Mouse (Mus musculus) liver, adult 2 months (tissue): ENCODE results near the gene Acoxl. TPM values are rescaled to one million over a fixed set of nuclear protein-coding genes. Genes with fewer than 3 reads are reported as not detected.
A peak's percentile ranks its signal among the peaks of the same experiment; 100 is the strongest.

ENCODE experiments used
- DNase-seq: peaks from one replicate; pipeline ENCODE4 v3.0.0-alpha.2; 2011; ENCODE audit warnings: low read depth, low spot score; ENCODE audit errors: extremely low read depth
- H3K27ac ChIP-seq: fragments of 200-500 bp; replicated peaks from 2 replicates; pipeline ENCODE4 v1.5.1; 2012; ENCODE audit warnings: low read depth, mild to moderate bottlenecking, control low read depth, inconsistent platforms, low read length; ENCODE audit not compliant: insufficient read depth
- H3K27me3 ChIP-seq: fragments of 200-500 bp; 2 replicates; pipeline ENCODE4 v1.6.1; 2012; ENCODE audit warnings: mild to moderate bottlenecking, moderate library complexity, low read length, inconsistent platforms; ENCODE audit not compliant: control insufficient read depth, insufficient read depth
- H3K36me3 ChIP-seq: fragments of 200-500 bp; 2 replicates; pipeline ENCODE4 v1.6.1; 2012; ENCODE audit warnings: low read length, inconsistent platforms; ENCODE audit not compliant: control insufficient read depth, insufficient read depth
- H3K4me1 ChIP-seq: fragments of 200-500 bp; 2 replicates; pipeline ENCODE4 v1.6.1; 2011; ENCODE audit warnings: low read length; ENCODE audit not compliant: control insufficient read depth, insufficient read depth
- H3K4me3 ChIP-seq: fragments of 200-500 bp; 2 replicates; pipeline ENCODE4 v1.5.1; 2011; ENCODE audit warnings: low read depth, mild to moderate bottlenecking, control low read depth, low read length, moderate library complexity; ENCODE audit not compliant: insufficient read depth
- H3K79me2 ChIP-seq: fragments of 200-500 bp; 2 replicates; pipeline ENCODE4 v1.6.1; 2012; ENCODE audit warnings: inconsistent platforms, mild to moderate bottlenecking, low read length, moderate library complexity; ENCODE audit not compliant: control insufficient read depth, insufficient read depth
- H3K9ac ChIP-seq: fragments of 200-500 bp; 2 replicates; pipeline ENCODE4 v1.6.1; 2012; ENCODE audit warnings: low read depth, mild to moderate bottlenecking, control low read depth, inconsistent platforms, low read length
- CTCF ChIP-seq: fragments of 200-500 bp; IDR thresholded peaks from 2 replicates; pipeline ENCODE4 v1.5.1; 2011; ENCODE audit warnings: low read depth, low read length, control low read depth
- POLR2A ChIP-seq: fragments of 200-500 bp; IDR thresholded peaks from 2 replicates; pipeline ENCODE4 v1.6.1; 2011; ENCODE audit warnings: low read length, control low read depth; ENCODE audit not compliant: insufficient read depth; ENCODE audit errors: extremely low read depth
- WGBS: fragments of 180-500 bp; shearing (Covaris S2); methylation state at CpG from one replicate; pipeline ENCODE4 v1.1.7; 2018; 5-methylcytosine and 5-hydroxymethylcytosine counted together
- polyA plus RNA-seq: library from polyadenylated mRNA; depleted of rRNA; stranded (reverse); fragments of >200 nt; gene quantifications from 2 replicates; pipeline ENCODE4 v1.2.3, GENCODE M21; 2012
- total RNA-seq: library from RNA; depleted of rRNA; stranded (reverse); fragments of >200 nt; gene quantifications from 2 replicates; pipeline ENCODE4 v1.2.3, GENCODE M21; 2014

Gene Acoxl
- total and polyA plus RNA-seq, 2 experiments: not detected

- H3K36me3 ChIP-seq: no peaks in the 10 kb centered on the region
- TF ChIP-seq CTCF (no peak), POLR2A (no peak)
- no peak overlapping the region for H3K4me3 ChIP-seq
- H3K79me2 ChIP-seq: no peaks in the 10 kb centered on the region
- no peaks in the 10 kb centered on the region for H3K4me1 ChIP-seq
- WGBS: 26% methylated on average over 4 of the region's 4 CpGs
- no peak overlapping the region for H3K9ac ChIP-seq
- H3K27ac ChIP-seq: no peak overlapping the region
- no peaks in the 10 kb centered on the region for H3K27me3 ChIP-seq
- DNase-seq: peak; percentile 77
Observed at GRCm38 (mm10) chr2:128032111-128032510, 193.4 kb downstream of the Acoxl start.

- TF ChIP-seq CTCF (no peak), POLR2A (no peak)
- no peak overlapping the region for H3K4me3 ChIP-seq
- peak; percentile 90 for DNase-seq
Observed at GRCm38 (mm10) chr2:128033503-128033902, 194.8 kb downstream of the Acoxl start.

GRCm38 (mm10) chr2:128034066-128034665 is 195.5 kb downstream of the Acoxl start:
- no peaks in the 10 kb centered on the region for H3K79me2 ChIP-seq
- no peaks in the 10 kb centered on the region for H3K4me1 ChIP-seq
- H3K27ac ChIP-seq: no peak overlapping the region
- H3K36me3 ChIP-seq: no peaks in the 10 kb centered on the region
- 95% methylated on average over 9 of the region's 9 CpGs for WGBS
- H3K9ac ChIP-seq: no peak overlapping the region
- TF ChIP-seq POLR2A: no peak
- TF ChIP-seq CTCF: no peak
- no peaks in the 10 kb centered on the region; the same call in 1 of the 2 replicates for H3K27me3 ChIP-seq
- H3K4me3 ChIP-seq: no peak overlapping the region
- DNase-seq: no peak

More at GRCm38 (mm10) chr2:128033503-128033902, 194.8 kb downstream of the Acoxl start:
- no peak overlapping the region for H3K27ac ChIP-seq
- WGBS: 68% methylated on average over 3 of the region's 3 CpGs
- no peaks in the 10 kb centered on the region for H3K4me1 ChIP-seq
- no peaks in the 10 kb centered on the region for H3K36me3 ChIP-seq
- no peaks in the 10 kb centered on the region for H3K79me2 ChIP-seq
- H3K27me3 ChIP-seq: no peaks in the 10 kb centered on the region; the same call in 1 of the 2 replicates
- no peak overlapping the region for H3K9ac ChIP-seq

- DNase-seq: no peak
- no peak overlapping the region for H3K9ac ChIP-seq
- H3K79me2 ChIP-seq: no peaks in the 10 kb centered on the region
- no peak overlapping the region for H3K4me3 ChIP-seq
- no peaks in the 10 kb centered on the region for H3K36me3 ChIP-seq
- no peaks in the 10 kb centered on the region for H3K4me1 ChIP-seq
- 93% methylated on average over 5 of the region's 5 CpGs for WGBS
- TF ChIP-seq CTCF (no peak), POLR2A (no peak)
- H3K27me3 ChIP-seq: no peaks in the 10 kb centered on the region; the same call in 1 of the 2 replicates
- H3K27ac ChIP-seq: no peak overlapping the region
Observed at GRCm38 (mm10) chr2:128038259-128038890, 199.7 kb downstream of the Acoxl start.

- DNase-seq: no peak
- Histone ChIP-seq H3K9ac (no peak overlapping the region), H3K27me3 (no peaks in the 10 kb centered on the region; the same call in 1 of the 2 replicates), H3K4me1 (no peaks in the 10 kb centered on the region), H3K27ac (no peak overlapping the region), H3K36me3 (no peaks in the 10 kb centered on the region), H3K79me2 (no peaks in the 10 kb centered on the region), H3K4me3 (no peak overlapping the region)
- 75% methylated on average over 12 of the region's 12 CpGs for WGBS
- TF ChIP-seq POLR2A: no peak
- no peak for TF ChIP-seq CTCF
Observed at GRCm38 (mm10) chr2:128041066-128041750, 202.5 kb downstream of the Acoxl start.

- Histone ChIP-seq H3K4me1 (no peaks in the 10 kb centered on the region), H3K27ac (no peak overlapping the region), H3K79me2 (no peaks in the 10 kb centered on the region), H3K36me3 (no peaks in the 10 kb centered on the region), H3K27me3 (no peaks in the 10 kb centered on the region), H3K9ac (no peak overlapping the region), H3K4me3 (no peak overlapping the region)
- no peak for DNase-seq
- WGBS: 52% methylated on average over 4 of the region's 4 CpGs
- TF ChIP-seq POLR2A (no peak), CTCF (no peak)
Observed at GRCm38 (mm10) chr2:128046454-128046853, 207.8 kb downstream of the Acoxl start.
